Mouse (Mus musculus) intestine, embryonic 16.5 days (tissue): ENCODE data around the gene Prm2. TPM values are rescaled to one million over a fixed set of nuclear protein-coding genes. Genes with fewer than 3 reads are reported as not detected.

Experiments used
- ATAC-seq: fragments of 200-750 bp; cut with Nextera tagmentation; 2 replicates; pipeline ENCODE4 v1.8.0; 2017; ENCODE audit warnings: moderate TSS enrichment, moderate library complexity
- H3K27ac ChIP-seq: fragments of 300-500 bp; sonication (generic); 2 replicates; pipeline ENCODE4 v1.5.1; 2014; ENCODE audit warnings: mild to moderate bottlenecking, low read length
- H3K27me3 ChIP-seq: fragments of 300-500 bp; sonication (generic); replicated peaks from 2 replicates; pipeline ENCODE4 v1.6.1; 2014; ENCODE audit warnings: low read length, control low read depth, mixed read lengths; ENCODE audit not compliant: control insufficient read depth, insufficient read depth
- H3K36me3 ChIP-seq: fragments of 300-500 bp; sonication (generic); 2 replicates; pipeline ENCODE4 v1.6.1; 2014; ENCODE audit warnings: low read length, control low read depth; ENCODE audit not compliant: control insufficient read depth, insufficient read depth
- H3K4me1 ChIP-seq: fragments of 300-500 bp; sonication (generic); 2 replicates; pipeline ENCODE4 v1.6.1; 2014; ENCODE audit warnings: low read length, control low read depth, mixed read lengths; ENCODE audit not compliant: control insufficient read depth, insufficient read depth
- H3K4me2 ChIP-seq: fragments of 300-500 bp; sonication (generic); 2 replicates; pipeline ENCODE4 v1.6.1; 2014; ENCODE audit warnings: low read depth, low read length, control low read depth
- H3K4me3 ChIP-seq: fragments of 300-500 bp; sonication (generic); 2 replicates; pipeline ENCODE4 v1.5.1; 2014; ENCODE audit warnings: mild to moderate bottlenecking, low read length
- H3K9ac ChIP-seq: fragments of 300-500 bp; sonication (generic); 2 replicates; pipeline ENCODE4 v1.6.1; 2014; ENCODE audit warnings: low read depth, low read length
- H3K9me3 ChIP-seq: fragments of 300-500 bp; sonication (generic); 2 replicates; pipeline ENCODE4 v1.6.1; 2016; ENCODE audit warnings: low read length, control low read depth; ENCODE audit not compliant: control insufficient read depth
- WGBS: fragments of 180-500 bp; shearing (Covaris S2); extraction: QIAGEN DNeasy Blood & Tissue Kit; methylation state at CpG from one replicate; pipeline ENCODE4 v1.1.7; 2014; 5-methylcytosine and 5-hydroxymethylcytosine counted together
- polyA plus RNA-seq: library from polyadenylated mRNA; unstranded; fragments of >200 nt; fragmentation: Nextera tagmentation; extraction: Ambion mirVana; gene quantifications from 2 replicates; pipeline ENCODE4 v1.2.1, GENCODE M21; 2015

Prm2 gene
- polyA plus RNA-seq, 1 experiment from 2014 or later: not detected

GRCm38 (mm10) chr16:10770531-10771325, 25.2 kb downstream of the Prm2 start:
- Histone ChIP-seq H3K4me1 (peaks cover 5% of the 10 kb centered on the region; the same call in 1 of the 2 replicates), H3K9me3 (no peaks in the 10 kb centered on the region), H3K9ac (no peak overlapping the region), H3K27me3 (no peaks in the 10 kb centered on the region), H3K4me3 (no peak overlapping the region), H3K4me2 (no peak overlapping the region), H3K36me3 (no peaks in the 10 kb centered on the region), H3K27ac (no peak overlapping the region)
- ATAC-seq: no peak; the same call in 1 of the 2 replicates
- WGBS: 43% methylated on average over 4 of the region's 4 CpGs

- H3K9me3 ChIP-seq: no peaks in the 10 kb centered on the region
- H3K9ac ChIP-seq: no peak overlapping the region
- no peak for ATAC-seq
- WGBS: 50% methylated on average over 2 of the region's 2 CpGs
- no peak overlapping the region for H3K27ac ChIP-seq
- no peak overlapping the region for H3K4me3 ChIP-seq
- peaks cover 5% of the 10 kb centered on the region for H3K4me1 ChIP-seq
- H3K4me2 ChIP-seq: no peak overlapping the region
- H3K27me3 ChIP-seq: no peaks in the 10 kb centered on the region
- H3K36me3 ChIP-seq: no peaks in the 10 kb centered on the region
Measured at GRCm38 (mm10) chr16:10769661-10770060, 26.3 kb downstream of the Prm2 start.

GRCm38 (mm10) chr16:10768821-10769220, 27.1 kb downstream of the Prm2 start:
- no peak overlapping the region for H3K4me2 ChIP-seq
- peak; percentile 27; the same call in 1 of the 2 replicates for ATAC-seq
- H3K36me3 ChIP-seq: no peaks in the 10 kb centered on the region
- H3K27ac ChIP-seq: no peak overlapping the region
- H3K4me3 ChIP-seq: no peak overlapping the region
- H3K9ac ChIP-seq: no peak overlapping the region
- H3K4me1 ChIP-seq: peaks cover 6% of the 10 kb centered on the region
- H3K9me3 ChIP-seq: no peaks in the 10 kb centered on the region
- whole genome bisulfite sequencing: 51% methylated on average over 9 of the region's 9 CpGs
- no peaks in the 10 kb centered on the region for H3K27me3 ChIP-seq

GRCm38 (mm10) chr16:10767158-10767557, 28.8 kb downstream of the Prm2 start:
- H3K36me3 ChIP-seq: no peaks in the 10 kb centered on the region
- no peaks in the 10 kb centered on the region for H3K9me3 ChIP-seq
- no peaks in the 10 kb centered on the region; the same call in 1 of the 2 replicates for H3K27me3 ChIP-seq
- H3K4me1 ChIP-seq: peaks cover 9% of the 10 kb centered on the region
- no peak overlapping the region for H3K27ac ChIP-seq
- WGBS: 51% methylated on average over 4 of the region's 4 CpGs
- H3K9ac ChIP-seq: no peak overlapping the region
- no peak for ATAC-seq
- H3K4me2 ChIP-seq: no peak overlapping the region
- H3K4me3 ChIP-seq: no peak overlapping the region

GRCm38 (mm10) chr16:10764323-10764722, 31.6 kb downstream of the Prm2 start:
- H3K4me2 ChIP-seq: no peak overlapping the region
- ATAC-seq: no peak
- no peaks in the 10 kb centered on the region for H3K9me3 ChIP-seq
- no peaks in the 10 kb centered on the region for H3K36me3 ChIP-seq
- H3K9ac ChIP-seq: no peak overlapping the region
- H3K4me1 ChIP-seq: peaks cover 4% of the 10 kb centered on the region
- H3K4me3 ChIP-seq: no peak overlapping the region
- H3K27ac ChIP-seq: no peak overlapping the region
- no peaks in the 10 kb centered on the region; the same call in 1 of the 2 replicates for H3K27me3 ChIP-seq
- WGBS: 36% methylated on average over 2 of the region's 2 CpGs

GRCm38 (mm10) chr16:10763540-10764264, 32.2 kb downstream of the Prm2 start:
- Histone ChIP-seq H3K36me3 (no peaks in the 10 kb centered on the region), H3K27ac (no peak overlapping the region), H3K4me1 (peaks cover 4% of the 10 kb centered on the region), H3K9ac (no peak overlapping the region), H3K9me3 (no peaks in the 10 kb centered on the region), H3K27me3 (no peaks in the 10 kb centered on the region; the same call in 1 of the 2 replicates), H3K4me3 (no peak overlapping the region), H3K4me2 (no peak overlapping the region)
- ATAC-seq: no peak
- WGBS: 59% methylated on average over 6 of the region's 6 CpGs

- H3K9me3 ChIP-seq: no peaks in the 10 kb centered on the region
- no peaks in the 10 kb centered on the region for H3K36me3 ChIP-seq
- no peak for ATAC-seq
- H3K27ac ChIP-seq: no peak overlapping the region
- H3K4me2 ChIP-seq: no peak overlapping the region
- no peaks in the 10 kb centered on the region; the same call in 1 of the 2 replicates for H3K27me3 ChIP-seq
- WGBS: 64% methylated on average over 5 of the region's 5 CpGs
- no peak overlapping the region for H3K4me3 ChIP-seq
- H3K9ac ChIP-seq: no peak overlapping the region
- peaks cover 4% of the 10 kb centered on the region; the same call in 1 of the 2 replicates for H3K4me1 ChIP-seq
Measured at GRCm38 (mm10) chr16:10762569-10763180, 33.3 kb downstream of the Prm2 start.

- Histone ChIP-seq H3K4me1 (peaks cover 4% of the 10 kb centered on the region; the same call in 1 of the 2 replicates), H3K27me3 (no peaks in the 10 kb centered on the region; the same call in 1 of the 2 replicates), H3K9me3 (no peaks in the 10 kb centered on the region), H3K4me3 (no peak overlapping the region), H3K36me3 (no peaks in the 10 kb centered on the region), H3K4me2 (no peak overlapping the region), H3K9ac (no peak overlapping the region), H3K27ac (no peak overlapping the region)
- ATAC-seq: no peak
- WGBS: 62% methylated on average over 8 of the region's 8 CpGs
Measured at GRCm38 (mm10) chr16:10761182-10761581, 34.8 kb downstream of the Prm2 start.

GRCm38 (mm10) chr16:10756168-10756567, 39.8 kb downstream of the Prm2 start:
- H3K9ac ChIP-seq: no peak overlapping the region
- no peak overlapping the region for H3K27ac ChIP-seq
- no peak overlapping the region for H3K4me2 ChIP-seq
- H3K4me1 ChIP-seq: no peaks in the 10 kb centered on the region
- no peaks in the 10 kb centered on the region for H3K9me3 ChIP-seq
- H3K27me3 ChIP-seq: no peaks in the 10 kb centered on the region
- no peaks in the 10 kb centered on the region for H3K36me3 ChIP-seq
- 69% methylated on average over 6 of the region's 6 CpGs for WGBS
- H3K4me3 ChIP-seq: no peak overlapping the region
- ATAC-seq: no peak
